Mouse (Mus musculus): ENCODE measurements around the gene Rprd1b.

Gene Rprd1b

DNA sequence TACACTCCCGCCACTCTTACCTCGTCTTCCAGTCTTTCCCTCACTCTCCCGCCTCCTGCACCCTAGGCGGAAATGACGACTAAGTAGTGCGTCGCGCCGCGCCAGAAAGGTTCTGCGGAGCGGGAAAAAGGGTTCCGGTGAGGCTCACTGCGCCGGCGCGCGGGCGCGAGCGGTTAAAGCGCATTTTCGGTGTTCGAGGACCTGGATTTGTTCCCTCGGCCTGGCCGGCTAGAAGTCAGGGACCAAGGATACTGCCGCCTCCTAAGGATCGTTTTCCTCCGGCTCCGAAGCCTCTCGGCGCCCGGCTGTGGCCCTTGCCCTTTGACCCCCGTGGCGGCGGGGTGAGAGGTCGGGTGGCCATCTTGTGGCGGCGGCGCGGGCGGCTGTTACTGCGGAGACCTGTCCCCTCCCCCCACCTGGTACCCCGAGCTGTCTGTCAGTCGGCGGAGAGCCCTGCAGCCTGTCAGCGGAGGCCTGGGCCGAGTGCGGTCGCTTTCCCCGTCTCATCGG is at the start of gene Rprd1b, which contains the start of gene Tti1:
Gene Rprd1b (plus strand): TSS at position 144 of the 510 bp plus-strand sequence.
Gene Tti1 (minus strand): TSS at position 80 of the 510 bp plus-strand sequence.
- CTCF ChIA-PET = no interaction called here

DNA sequence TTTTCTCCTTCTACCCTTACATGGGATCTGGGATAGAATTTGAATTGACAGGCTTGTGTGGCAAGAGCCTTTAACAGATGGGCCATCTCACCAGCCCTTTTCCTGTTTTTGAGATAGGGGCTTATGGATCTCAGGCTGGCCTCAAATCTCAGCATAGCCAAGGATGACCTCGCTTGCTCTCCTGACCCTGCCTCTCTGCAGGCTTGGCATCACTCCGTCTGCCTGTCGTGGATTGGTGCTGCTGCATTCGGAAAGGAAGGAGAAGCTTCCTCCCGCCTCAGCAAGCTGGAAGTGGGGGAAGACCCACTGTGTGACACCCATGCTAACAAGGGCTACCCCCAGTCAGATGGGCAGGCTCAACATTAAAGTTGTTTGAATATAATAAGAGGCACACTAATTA is 49.1 kb upstream of the Rprd1b start:
- CTCF ChIA-PET = no interaction called here

DNA sequence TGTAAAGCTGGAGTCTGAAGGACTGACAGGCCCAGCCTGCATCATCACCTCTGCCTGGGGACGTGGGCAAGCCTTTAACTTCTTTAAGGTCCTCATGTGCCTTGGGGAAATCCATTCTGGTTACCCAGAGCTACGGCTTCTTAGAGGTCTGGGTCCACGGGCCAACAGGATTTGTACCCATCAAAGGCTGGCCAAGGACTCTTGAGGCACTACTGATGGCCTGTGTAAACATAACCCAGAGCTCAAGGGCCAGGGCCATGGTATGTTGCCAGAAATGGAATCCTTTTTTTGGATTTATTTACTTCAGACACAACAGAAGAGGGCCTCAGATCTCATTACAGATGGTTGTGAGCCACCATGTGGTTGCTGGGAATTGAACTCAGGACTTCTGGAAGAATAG is 45.6 kb upstream of the Rprd1b start:
- CTCF ChIA-PET = no interaction called here

DNA sequence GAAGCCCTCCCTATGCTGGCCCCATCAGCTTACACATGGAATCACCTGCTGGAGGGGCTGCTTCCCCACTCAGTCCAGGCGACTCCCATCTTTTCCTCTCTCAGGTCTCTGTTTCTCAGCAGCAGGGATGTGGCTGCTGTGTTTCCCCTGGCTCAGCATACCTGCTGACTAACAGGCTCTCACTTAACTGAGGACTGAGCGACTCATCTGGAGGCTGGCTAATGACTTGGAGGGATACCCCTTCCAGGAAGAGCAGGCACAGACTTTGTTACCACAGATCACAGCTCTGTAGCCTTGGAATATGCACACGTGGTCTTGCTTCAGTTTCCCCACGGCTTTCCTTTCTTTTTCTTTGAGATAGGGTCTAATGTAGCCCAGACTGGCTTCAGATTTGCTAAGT is 45.0 kb upstream of the Rprd1b start:
- CTCF ChIA-PET = no interaction called here

DNA sequence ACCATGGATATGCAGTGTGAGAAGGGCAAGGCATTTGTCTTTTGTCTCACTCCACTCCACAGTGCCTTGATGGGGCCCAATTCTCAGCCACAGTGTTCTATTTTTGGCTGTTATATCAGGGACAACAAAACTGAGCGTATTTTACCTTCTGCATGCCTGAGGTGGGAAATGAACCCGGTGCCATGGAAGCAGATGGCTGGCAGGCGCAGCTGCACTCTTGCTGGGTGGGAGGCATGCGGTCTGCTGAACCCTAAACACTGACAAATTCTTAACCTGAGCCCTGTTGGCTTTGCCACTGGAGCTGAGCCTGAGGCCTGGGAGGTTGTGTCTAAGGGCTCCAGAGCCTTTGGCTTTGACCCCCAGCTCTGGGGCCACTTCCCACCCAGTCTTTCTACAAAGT is 42.7 kb upstream of the Rprd1b start:
- CTCF ChIA-PET = no interaction called here

DNA sequence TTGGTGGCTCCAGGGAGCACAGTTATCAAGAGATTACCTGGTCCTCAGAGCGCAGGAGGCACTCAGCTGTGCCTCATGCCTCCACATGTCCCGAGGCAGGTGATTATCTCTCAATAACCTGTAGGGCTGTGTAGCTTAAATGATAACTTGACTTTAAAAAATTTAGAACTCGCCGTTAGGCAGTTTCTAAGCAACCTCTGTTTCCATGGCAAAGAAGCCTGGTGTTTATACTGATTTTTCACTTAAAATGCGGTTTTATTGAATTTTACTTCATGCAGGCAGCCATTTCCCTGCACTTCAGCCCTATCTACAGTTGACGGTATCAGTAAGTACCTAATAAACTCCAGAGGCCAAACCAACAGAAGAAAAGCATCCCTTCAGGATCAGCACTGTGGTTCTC is 42.1 kb upstream of the Rprd1b start:
- CTCF ChIA-PET = no interaction called here

DNA sequence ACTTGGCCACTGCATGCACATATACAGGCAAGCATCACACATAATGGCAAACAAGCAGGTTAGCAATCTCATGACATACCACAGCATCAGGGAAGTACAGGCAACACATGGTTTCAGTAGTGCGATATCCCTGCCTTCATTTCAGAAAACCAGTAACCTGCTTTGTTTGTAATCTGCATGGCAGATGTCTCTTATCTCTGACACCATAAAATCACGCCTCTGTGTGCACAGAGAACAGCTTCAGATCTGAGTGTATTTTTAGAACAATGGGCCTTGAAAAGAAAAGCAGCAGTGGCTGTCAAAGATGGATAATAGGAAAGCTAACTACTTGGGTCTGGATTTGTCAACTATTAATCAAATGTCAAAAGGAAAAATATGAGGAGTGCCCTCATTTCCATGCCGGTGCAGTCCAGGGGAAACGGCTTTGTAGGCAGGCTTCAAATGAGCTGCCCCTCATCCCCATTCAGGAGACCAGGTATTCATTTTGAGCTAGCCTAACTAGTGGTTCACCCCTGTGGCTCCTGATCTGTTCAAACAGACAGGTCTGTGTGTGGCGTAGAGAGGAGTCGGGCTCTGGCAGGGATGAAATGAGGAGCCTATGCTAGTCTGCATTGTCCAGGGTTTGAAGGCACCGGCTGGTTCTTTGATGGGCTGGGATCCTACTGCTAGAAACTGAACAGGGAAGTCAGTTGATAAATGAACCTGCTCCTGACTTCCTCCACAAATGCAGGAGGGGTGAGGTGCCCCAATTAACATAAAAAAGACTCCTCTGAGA is 39.7 kb upstream of the Rprd1b start:
- CTCF ChIA-PET = no interaction called here

DNA sequence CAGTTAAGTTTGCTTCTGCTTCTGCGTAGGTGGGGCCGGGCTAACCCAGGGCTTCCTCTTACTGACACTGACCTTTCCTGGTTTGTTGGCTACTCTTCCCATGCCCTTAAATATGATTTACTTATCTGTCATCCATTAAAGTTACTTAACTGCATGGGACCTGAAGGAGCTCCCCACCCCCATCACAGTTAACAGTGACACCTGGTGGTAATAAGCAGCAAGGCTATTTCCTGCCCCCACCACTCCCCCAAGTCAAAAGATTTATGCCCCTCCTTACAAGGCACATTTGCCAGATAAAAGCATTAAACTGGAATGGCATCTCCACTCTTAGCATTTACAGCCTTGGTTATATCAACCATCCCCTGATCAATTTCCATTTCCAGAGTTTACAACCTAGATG is 38.4 kb upstream of the Rprd1b start:
- CTCF ChIA-PET = interaction anchor here (0.5 kb wide), 1 partner anchor 395 kb away, joined by 3 read pairs; no protein-coding TSS in a partner anchor

DNA sequence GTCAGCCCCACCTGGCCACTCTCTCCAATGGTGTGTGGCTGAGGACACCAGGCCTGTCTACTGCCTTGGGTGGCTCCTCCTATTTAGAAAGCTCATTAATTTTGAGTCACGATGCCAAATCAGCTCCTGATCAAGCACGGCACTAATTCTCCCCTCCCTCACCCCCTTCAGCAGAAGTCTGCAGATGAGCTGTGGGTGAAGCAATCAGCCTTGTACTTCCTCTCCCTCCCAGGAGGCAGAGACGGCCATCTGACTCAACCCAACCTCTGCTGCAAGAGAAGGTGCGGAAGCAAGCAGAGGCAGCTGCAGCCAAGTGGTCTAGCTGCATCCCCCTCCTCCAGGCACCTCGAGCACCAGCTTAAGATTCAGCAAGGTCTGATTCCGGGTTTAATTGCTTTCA is 37.3 kb upstream of the Rprd1b start:
- CTCF ChIA-PET = no interaction called here

DNA sequence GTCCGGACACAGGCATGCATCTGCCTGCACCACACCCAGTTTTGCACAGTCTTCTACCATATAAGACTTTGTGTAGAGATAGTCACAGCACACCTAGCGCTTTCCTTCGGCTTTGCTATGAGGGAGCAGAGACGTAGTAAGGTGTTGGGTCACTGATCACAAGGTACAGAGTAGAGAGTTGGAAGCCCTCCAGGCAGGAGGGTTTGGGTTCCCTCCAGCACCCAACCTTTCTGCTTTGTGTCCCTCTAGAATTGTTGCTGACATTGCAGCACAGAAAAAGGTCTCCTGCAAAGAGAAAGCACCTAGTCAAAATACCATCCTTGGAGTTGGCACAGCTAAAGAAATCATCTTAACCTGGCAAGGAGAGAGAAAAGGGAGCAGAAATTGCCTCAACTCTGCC is 35.8 kb upstream of the Rprd1b start:
- CTCF ChIA-PET = no interaction called here

DNA sequence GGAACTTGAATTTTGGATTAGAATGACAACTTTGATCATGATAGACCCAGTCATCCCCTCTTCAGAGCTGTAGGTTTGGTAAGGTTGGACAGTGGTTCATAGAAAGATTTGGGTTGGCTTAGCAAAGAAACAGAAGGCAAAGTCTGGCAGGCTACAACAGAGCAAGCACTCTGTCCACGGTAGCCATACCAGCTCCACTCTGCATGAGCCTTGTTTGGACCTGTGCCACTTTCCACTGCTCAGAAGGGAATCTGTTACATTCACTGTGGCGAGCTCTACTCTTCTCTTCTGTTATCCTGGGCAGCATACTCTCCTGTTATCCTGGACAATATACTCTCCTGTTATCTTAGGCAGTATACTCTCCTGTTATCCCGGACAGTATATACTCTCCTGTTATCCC is 29.5 kb upstream of the Rprd1b start:
- CTCF ChIA-PET = no interaction called here

DNA sequence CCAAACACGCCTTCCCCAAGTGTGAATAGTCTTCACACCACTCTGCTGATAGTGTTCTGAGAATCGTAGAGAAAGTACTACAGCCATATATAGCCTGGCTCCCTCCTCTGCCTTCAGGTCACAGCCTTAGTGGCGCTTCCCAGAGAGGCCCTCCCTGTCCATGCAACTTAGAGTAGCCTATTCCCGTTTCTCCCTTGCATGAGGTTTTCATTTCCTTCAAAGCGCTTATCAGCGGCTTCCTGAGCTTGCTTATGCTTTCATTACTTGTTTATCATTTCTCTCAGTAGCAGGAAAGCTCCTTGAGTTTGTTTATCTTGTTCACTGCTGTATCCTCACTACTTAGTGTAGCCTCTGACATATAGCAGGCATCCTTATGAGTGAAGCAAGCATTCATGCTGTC is 23.7 kb upstream of the Rprd1b start:
- CTCF ChIA-PET = no interaction called here

DNA sequence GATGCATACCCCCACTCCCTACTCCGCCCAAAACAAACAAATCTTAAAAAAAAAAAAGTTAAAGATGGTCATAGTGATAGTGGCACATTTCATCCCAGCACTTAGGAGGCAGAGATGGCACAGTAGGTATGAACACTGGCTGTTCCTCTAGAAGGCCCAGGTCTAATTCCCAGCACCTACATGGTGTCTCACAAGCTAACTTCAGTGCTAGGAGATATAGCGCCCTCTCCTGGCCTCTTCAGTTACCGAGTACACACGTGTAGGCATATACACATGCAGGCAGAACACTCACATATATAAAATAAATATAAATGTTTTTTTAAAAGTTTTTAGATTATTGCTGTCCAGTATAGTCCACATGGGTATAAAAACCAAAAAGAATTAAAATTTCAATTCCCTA is 22.7 kb upstream of the Rprd1b start:
- CTCF ChIA-PET = interaction anchor here (0.6 kb wide), 1 partner anchor 14 kb away, joined by 3 read pairs; no protein-coding TSS in a partner anchor

DNA sequence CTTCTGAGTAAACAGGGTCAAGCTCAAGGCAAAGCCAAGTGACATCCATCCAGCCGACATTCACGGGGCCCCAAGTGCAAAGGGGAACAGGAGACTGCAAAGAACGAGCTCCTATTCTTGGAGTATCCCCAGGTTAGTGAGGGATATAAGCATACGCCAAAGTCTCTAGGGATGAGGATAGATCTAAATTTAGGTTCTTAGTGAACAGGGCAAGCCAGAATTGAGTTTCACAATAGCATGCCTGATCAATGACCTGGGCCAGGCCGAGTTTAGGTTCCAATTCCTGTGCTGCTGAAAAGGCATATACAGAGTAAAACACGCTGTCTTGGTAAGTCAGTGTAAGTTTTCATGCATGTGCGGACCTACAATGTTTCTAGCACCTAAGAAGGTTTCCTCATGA is 18.9 kb upstream of the Rprd1b start:
- CTCF ChIA-PET = no interaction called here

DNA sequence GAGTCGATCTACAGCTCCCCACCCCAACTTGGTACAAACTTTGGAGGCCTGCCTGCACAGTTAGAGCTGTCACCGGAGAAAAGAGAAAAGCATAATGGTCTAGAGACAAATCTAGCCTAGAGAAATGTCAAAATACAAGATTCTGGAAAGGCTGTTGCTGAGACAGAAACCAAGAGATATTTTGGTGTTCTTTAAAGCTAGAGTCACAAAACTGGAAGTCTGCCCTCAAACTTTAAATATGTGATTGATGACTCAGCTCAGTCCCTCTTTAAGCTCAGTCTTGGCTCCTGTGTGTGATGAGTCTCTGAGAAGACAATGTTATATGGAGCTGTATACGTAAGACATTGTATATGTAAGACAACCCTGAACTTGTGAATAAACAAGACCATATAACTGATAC is 15.7 kb upstream of the Rprd1b start:
- CTCF ChIA-PET = no interaction called here

DNA sequence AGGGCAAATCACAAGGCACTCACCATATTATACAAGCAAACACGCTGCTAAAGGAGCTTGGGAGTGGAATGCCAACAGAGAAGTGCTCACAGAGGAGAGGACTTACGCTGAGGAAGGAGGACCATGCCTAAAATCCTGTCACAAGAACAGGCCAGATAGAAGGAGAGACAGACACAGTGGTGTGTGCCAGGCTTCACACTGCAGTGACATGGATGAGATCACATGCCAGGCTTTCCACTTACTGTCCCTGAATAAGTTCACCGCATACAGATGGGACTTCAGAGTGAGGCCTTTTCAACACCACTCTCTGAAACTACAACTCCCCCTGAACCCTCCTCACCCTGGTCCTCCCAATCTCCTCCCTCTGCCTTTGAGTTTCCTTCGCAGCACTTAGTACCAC is 11.0 kb upstream of the Rprd1b start:
- CTCF ChIA-PET = no interaction called here

DNA sequence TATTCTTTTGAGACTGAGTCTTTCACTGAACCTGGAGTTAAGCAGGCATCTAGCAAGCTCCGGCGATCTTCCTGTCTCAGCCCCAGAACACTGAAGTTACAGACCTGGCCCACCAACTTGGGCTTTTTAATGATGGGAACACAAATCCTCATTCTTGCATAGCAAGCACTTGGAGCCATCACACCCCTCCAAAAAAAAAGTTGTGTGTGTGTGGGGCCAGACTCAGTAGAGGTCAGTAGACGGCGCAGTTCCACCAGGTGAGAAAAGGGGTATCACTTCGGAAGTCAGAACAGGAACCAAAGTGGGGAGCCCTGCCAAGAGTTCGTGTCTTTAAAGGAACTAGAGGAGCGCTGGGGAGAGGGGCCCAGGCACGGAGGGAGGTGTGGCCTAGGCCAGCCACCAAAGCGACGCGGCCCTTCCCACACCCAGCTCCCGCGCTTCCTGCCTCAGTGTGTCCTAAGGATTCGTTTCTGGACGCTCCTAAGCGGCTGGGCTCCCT is 393 bp upstream of the Rprd1b start:
- CTCF ChIA-PET = no interaction called here

DNA sequence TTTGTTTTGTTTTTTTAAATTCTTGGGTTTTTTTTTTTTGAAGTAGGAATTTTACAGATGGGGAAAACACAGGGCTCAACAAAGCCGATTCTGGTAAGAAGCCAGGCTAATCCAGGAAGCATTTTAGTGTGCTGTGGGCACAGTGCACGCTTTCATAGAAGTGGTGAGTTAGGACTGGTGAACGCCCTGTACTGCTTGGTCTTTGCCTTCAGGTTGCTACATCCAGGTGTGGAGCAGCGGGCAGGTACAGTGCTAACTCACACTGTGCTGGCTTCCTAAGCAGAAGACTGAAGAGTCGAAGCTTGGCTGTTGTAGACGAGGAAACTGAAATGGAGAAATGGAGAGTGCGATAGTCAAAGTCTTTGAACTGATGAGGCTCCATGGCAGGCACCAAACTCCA is 1.7 kb downstream of the Rprd1b start:
- CTCF ChIA-PET = no interaction called here

DNA sequence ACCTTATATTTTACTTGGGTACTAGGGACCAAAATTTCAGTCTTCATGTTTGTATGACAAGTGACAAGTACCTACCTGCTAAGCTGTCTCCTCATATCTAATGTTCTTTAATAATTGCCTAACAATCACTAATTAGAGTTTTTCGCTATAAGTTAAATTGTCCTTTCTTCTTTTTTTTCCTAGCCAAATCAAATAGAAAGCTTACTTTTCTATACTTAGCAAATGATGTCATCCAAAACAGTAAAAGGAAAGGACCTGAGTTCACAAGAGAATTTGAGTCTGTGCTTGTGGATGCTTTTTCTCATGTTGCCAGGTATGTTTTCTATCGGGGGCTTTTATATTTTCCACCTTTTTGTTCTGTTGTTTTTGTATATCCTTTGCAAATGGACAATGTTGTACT is 7.5 kb downstream of the Rprd1b start:
- CTCF ChIA-PET = no interaction called here

DNA sequence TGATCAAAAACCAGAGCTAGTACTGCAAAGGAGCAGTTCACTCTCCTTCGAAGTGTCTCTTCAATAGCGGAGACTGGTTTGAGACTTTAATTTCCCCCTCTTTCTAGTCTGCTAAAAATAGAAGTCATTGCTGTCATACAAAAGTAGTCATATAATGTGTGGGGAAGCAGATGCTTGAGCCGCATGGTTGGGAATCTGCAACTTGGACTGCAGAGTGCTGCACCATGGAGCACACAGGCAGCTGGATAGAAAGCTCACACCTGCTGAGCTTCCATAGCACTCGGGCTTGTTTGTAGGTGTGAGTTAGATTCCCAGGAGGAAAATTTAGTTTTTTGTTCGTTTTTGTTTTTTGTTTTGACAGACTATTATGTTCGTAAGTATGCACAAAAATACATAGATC is 8.1 kb downstream of the Rprd1b start:
- CTCF ChIA-PET = no interaction called here

DNA sequence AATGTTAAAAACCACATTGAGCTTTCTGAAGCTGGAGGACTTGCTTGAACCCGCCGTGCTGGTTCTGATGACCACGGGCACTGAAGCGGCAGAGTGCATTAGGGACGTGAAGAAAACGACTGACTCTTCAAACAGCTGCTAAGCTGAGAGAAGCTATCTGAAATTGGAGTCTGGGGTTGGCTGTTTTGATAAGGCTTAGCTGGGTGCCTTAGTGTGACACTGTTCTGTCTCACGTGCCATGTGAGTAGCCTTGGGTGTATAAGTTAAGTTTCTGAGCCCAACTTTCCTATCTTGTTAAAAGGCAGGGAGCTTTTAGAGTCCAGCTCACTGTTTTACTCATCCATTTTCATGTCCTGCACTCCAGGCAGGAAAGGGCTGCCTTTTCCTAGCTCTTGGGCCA is 8.7 kb downstream of the Rprd1b start:
- CTCF ChIA-PET = no interaction called here

DNA sequence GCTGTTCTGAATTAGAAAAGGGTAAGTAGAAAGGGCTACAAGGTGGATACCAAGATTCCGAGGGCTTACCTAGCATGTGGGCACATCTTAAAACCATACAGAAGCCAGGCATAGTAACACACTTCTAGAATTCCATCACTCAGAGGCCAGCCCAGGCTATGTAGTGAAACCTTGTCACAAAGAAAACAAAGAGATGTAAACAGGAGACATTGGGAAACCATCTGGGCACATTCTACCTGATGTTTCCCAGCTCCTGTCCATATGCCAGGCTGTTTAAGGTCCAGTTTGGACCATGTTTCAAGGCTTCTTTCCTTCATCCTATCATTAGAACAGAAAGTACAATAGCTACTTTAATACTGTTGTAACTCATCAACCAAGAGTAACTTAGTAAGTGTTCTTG is 9.3 kb downstream of the Rprd1b start:
- CTCF ChIA-PET = no interaction called here

DNA sequence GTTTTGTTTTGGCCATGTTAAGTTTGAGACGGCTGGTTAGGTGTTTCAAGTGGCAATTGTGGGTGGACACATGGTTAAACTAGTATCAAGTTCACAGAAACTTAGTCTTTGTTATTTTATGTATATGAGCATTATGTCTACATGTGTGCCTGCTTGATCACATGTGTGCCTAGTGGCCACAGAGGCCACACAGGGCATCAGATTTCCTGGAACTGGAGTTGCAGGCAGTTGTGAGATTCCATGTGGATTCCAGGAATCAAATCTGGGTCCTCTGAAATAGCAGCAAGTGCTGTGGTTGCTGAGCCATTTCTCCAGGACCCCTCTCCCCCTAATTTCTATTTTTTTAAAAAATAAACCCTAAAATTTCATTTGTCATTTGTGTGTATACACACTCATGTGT is 11.4 kb downstream of the Rprd1b start:
- CTCF ChIA-PET = no interaction called here

DNA sequence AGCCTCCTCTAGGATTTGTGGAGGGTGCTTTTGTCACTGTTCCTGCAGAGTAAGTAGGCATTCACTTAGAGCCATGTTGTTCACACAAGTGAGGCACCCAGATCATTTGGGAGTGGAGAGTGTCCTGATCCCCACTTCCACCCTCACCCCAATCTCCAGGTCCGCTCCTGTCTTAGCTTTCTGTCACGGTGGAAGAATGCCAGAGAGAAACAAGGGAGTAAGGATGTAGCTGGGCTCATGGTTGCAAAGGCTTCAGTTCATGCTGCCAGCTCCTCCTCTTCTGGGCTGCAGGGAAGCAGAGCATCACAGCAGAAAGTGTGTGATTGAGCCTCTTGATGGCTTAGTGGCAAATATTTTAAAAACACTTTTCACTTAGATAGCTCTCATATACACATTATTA is 12.1 kb downstream of the Rprd1b start:
- CTCF ChIA-PET = no interaction called here
